Mouse (Mus musculus): ENCODE results near the gene Prkag2.

Gene Prkag2

DNA sequence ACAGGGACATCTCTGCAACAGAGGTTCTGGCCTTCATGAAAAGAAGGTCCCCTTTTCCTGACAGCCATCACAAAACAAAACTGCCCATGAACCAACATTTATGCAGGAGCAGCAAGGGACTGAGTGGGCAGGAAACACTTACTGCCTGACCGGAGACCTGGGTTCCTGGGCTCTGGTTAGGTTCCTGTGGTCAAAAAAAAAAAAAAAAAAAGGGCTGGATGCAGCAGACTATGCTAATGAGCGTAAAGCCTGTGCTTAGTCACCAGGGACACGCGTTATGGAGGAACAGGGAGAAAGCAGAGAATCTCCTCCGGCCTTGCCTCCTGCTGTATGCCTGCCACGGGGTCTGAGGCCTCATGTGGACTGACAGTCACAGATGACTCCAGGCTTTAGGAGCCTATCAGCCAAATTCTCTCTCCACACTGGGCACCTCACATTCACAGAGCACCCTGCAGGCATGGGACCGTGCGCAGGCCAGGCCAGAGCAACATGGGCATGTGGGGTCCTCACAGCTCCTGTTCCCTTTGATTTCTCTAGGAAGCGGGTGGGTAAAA, 126.7 kb downstream of the Prkag2 start:
- ChIA-PET CTCF (interaction anchor here in 1 of 4 experiments (0.7 kb wide), 1 partner anchor 578 kb away, joined by 4 read pairs; no protein-coding TSS in a partner anchor), POLR2A (interaction anchor here in 2 of 4 experiments (1.1 to 1.2 kb wide), 3 partner anchors 37 to 131 kb away, joined by 3 to 4 read pairs (median 3); partner anchors contain the start of gene Rheb (in 1 of the 2))

DNA sequence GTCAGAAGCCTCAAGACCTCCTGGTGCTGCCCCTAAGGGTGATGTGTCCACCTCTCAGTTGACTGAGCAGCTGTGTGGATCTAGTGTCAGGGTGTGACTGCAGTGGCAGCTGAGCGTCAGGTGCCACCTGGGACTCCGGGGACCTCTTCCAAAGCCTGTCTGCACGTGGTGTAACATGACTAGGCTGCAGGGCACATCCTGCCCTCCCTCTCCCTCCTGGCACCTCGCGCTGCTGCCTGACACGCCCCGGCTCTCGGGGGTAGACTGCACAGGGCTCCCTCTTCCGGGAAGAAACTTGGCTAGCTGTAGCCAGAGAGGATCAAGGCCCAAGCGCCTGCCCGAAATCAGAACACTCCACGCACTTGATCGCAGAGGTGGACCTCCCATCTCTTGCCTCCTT, 127.2 kb downstream of the Prkag2 start:
- POLR2A ChIA-PET, result interaction anchor here in 2 of 4 experiments (1.1 to 1.2 kb wide), 3 partner anchors 37 to 131 kb away, joined by 3 to 4 read pairs (median 3); partner anchors contain the start of gene Rheb (in 1 of the 2)
- CTCF ChIA-PET, result interaction anchor here in 1 of 4 experiments (0.7 kb wide), 1 partner anchor 579 kb away, joined by 4 read pairs; no protein-coding TSS in a partner anchor

DNA sequence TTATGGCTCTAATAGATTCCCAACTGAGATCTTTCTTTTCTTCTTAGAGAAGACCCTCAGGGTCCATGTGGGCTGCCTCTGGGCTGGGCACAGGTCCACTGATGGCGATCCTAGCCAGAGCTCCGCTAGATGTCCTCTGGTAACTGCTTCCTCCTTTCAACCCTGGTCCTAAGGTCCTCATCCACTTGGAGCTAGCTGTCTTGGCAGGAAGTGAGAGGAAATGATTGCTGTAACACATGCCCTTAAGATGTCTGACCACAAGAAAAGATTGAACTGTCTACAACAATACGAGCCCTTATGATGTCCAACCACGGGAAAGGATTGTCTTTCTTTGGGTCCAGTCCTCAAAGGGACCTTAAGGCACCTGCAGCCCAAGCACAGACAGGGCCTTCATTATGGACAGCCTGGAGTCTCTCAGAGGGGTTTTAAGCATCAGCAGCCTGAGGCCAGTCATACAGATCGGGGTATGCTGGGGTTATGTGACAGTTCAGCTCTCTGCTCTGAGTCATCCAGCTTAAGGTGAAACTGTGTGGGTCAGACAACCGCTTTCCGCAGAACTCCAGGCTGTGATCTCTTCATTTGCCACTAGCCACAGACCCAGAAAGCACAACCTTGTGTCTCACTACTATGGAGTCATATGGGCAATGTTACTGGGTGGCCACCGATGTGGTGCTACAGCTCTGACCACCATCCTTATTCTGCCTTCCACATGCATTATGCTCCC, 129.7 kb downstream of the Prkag2 start:
- ChIA-PET CTCF (interaction anchor here in 2 of 4 experiments (0.5 to 3.1 kb wide), 3 partner anchors 36 to 50 kb away, joined by 3 to 10 read pairs (median 5); no protein-coding TSS in a partner anchor), POLR2A (no interaction called here)

DNA sequence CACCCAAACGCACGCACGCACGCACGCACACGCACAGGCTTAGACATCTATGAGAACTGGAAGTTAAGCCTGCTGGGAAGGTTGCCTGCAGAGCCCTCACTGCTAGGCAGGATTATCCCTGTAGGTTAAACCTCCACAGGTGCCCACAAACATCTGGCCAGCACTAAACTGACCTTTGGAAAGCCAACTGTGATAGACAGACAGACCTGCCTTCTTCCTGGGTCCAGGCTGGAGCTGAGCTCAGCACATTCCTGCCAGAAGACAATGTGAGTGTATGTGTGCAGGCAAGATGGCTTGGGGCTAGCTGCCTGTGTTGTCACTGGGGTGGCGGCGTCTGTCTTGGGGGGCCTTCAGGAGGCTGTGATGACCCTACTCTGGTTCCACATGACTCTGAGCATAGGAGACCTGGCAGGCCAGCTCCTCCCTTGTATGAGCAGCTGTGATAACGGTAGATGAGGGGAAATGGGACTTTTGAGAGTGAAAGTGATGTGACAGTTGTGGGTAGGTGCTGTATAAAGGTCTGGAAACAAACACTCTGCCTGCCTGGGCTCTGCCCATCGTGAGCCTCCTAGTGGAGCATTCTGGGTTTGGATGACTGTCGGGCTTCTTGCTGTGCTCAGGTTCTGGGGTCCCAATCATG, 131.1 kb downstream of the Prkag2 start:
- ChIA-PET CTCF (interaction anchor here in 3 of 4 experiments (0.5 to 3.1 kb wide), 4 partner anchors 37 to 234 kb away, joined by 3 to 10 read pairs (median 4); no protein-coding TSS in a partner anchor), POLR2A (interaction anchor here in 3 of 4 experiments (0.5 to 0.9 kb wide), 4 partner anchors 18 to 310 kb away, joined by 3 to 6 read pairs (median 4); no protein-coding TSS in a partner anchor)

DNA sequence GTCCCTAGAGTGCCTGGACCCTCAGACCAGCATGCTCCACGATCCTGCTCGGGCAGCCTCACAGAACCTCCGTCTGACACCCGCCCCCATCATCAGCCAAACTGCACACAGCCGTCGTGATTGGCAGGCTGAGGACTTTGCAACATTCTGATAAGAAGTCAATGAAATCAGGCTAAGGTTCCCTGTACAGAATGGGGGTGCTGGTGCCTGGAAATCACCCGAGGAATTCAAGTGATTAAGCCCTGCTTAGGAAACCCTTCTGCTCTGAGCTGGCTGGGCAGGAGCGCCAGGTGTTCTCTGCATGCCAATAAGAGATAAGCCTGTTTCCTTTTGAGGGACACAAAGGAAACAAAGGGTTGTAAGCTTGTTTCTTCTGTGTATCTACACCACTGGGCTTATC, 131.7 kb downstream of the Prkag2 start:
- CTCF ChIA-PET, result interaction anchor here in 3 of 4 experiments (0.5 to 3.1 kb wide), 3 partner anchors 39 to 235 kb away, joined by 3 to 10 read pairs (median 3); no protein-coding TSS in a partner anchor

DNA sequence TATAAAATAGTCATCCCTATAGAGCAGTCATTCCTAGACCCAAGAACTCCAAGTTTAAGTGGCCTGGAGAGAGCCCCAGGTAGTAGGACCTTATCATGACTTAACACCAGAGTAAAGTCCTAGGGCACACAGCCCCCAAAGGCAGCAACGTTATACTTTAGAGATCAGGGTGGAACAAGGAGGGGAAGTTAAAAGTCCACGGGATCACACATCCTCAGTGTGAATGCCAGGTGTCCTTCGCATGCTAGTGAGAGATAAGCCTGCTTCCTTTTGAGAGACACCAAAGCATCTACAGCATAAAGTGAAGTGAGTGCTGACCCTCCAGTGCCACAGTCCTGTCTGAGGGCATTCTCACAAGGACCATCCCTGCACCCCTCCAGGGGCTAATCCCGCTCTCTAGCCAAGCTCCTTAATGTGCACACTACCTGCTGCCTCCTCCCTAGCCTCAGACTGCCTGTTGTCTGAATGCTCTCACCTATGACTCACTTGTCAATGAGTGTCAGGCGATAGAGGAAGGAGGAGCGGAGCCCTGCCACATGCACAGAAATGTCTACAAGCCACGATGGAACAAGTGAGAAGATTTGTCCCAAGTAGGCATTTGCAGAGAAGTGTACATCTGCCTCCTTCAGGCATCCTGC, 132.4 kb downstream of the Prkag2 start:
- POLR2A ChIA-PET, result interaction anchor here in 1 of 4 experiments (0.6 to 1.5 kb wide), 4 partner anchors 17 to 38 kb away, joined by 3 to 6 read pairs (median 4); no protein-coding TSS in a partner anchor
- CTCF ChIA-PET, result interaction anchor here in 3 of 4 experiments (0.6 to 3.1 kb wide), 4 partner anchors 34 to 43 kb away, joined by 3 to 10 read pairs (median 4); no protein-coding TSS in a partner anchor

More for the DNA sequence above, 131.7 kb downstream of the Prkag2 start:
- POLR2A ChIA-PET, result interaction anchor here in 2 of 4 experiments (0.6 to 1.5 kb wide), 5 partner anchors 27 to 309 kb away, joined by 3 to 6 read pairs (median 4); no protein-coding TSS in a partner anchor

DNA sequence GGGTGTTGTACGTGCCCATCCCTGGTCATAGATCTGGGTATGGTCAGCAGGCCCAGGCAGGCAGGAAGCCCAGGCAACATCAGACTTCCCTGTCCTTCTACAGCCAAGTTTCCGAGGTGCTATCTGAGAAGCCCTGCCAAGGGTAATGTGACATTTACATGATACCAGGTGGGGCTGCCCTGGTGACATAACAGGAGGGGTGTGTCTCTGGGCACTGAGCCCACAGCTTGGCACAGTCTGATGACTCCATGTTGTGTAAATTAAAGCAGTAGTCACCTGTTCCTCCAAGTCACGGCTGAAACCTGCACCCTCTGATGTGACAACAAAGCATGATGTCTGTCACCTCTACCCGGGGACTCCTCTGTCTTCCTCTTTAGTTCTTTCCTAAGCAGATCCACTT, 136.7 kb downstream of the Prkag2 start:
- ChIA-PET POLR2A (interaction anchor here in 1 of 4 experiments (1.2 kb wide), 1 partner anchor 13 kb away, joined by 5 read pairs; no protein-coding TSS in a partner anchor), CTCF (interaction anchor here in 1 of 4 experiments (1.2 kb wide), 1 partner anchor 43 kb away, joined by 3 read pairs; no protein-coding TSS in a partner anchor)

DNA sequence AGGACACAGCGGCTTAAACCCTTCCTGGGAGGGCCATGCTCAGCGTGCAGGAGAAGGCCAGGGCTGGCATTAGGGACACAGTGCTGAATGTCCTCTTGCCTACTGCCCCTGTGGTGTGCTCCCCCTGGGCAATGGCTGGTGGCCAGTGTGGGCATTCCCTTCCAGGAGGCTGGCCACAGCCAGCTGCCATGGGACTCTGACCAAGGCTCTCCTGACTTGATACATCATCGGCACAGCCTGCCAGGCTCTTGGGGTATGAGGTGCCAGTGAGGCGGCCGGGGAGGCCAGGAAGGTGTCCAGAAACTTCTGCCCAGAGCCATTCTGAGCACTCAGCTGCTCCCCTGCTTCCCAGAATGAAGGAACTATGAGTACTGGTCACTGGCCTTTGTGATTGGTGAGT, 139.7 kb downstream of the Prkag2 start:
- POLR2A ChIA-PET, result interaction anchor here in 1 of 4 experiments (0.6 kb wide), 1 partner anchor 52 kb away, joined by 3 read pairs; no protein-coding TSS in a partner anchor

DNA sequence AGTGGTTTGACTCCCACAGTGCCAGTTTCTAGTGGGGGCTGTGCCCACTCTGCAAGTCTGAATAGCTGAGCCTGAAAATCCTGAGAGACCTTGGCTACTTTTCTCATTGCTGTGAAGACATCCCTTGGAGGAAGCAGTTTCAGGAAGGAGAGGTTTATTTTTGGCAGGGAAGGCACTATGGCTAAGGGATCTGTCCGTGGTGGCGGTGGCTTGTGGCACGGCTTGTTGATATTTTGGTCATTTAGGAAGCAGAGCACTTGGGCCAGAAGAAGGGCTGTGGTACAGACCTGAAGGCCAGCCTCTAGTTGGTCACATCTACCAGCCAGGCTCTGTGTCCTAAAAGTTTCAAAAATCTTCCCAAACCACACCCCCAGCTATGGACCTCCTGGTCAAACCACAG, 140.7 kb downstream of the Prkag2 start:
- CTCF ChIA-PET, result no interaction called here
- POLR2A ChIA-PET, result no interaction called here

More for the DNA sequence above, 139.7 kb downstream of the Prkag2 start:
- CTCF ChIA-PET, result no interaction called here

DNA sequence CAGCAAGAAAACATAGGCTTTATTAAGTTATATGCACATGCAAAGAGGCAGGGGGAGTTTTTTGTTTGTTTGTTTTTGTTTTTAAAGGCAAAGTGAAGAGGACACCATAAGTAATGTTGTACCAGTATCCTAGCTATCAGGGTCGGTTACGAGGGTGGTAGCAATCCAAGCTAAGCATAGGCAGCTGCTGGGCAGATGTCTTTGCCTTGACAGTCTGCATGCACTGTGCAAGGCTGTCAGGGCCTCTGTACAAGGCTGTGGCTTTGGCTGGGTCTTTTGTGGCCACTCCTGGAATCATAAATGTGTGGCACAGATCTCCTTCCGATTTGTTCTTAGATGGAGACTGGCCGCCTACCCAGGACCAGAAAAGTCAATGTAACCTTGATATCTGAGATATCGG, 141.8 kb downstream of the Prkag2 start:
- CTCF ChIA-PET, result no interaction called here
- POLR2A ChIA-PET, result interaction anchor here in 2 of 4 experiments (0.5 to 1.2 kb wide), 3 partner anchors 21 to 285 kb away, joined by 3 read pairs; no protein-coding TSS in a partner anchor

DNA sequence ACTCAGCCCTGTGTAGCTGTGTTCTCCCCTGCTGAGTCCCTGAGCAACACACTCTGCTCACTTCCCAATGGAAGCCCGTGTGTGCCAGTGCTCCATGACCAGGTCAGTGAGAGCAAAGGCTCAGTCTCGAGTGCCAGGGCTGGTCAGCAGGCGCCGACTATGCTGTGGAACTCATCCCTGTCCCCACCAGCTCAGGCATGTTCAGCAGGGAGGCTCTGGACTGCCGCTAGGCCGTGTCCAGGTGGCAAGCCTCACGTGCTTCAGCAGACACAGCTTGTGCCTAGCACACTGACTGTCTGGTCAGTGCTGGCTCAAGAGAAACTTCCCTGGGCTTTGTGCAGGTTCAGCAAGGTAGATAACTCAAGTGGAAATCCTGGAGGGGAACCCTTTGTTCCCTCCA, 143.6 kb downstream of the Prkag2 start:
- ChIA-PET POLR2A (no interaction called here), CTCF (interaction anchor here in 1 of 4 experiments (0.6 kb wide), 1 partner anchor 48 kb away, joined by 3 read pairs; no protein-coding TSS in a partner anchor)

DNA sequence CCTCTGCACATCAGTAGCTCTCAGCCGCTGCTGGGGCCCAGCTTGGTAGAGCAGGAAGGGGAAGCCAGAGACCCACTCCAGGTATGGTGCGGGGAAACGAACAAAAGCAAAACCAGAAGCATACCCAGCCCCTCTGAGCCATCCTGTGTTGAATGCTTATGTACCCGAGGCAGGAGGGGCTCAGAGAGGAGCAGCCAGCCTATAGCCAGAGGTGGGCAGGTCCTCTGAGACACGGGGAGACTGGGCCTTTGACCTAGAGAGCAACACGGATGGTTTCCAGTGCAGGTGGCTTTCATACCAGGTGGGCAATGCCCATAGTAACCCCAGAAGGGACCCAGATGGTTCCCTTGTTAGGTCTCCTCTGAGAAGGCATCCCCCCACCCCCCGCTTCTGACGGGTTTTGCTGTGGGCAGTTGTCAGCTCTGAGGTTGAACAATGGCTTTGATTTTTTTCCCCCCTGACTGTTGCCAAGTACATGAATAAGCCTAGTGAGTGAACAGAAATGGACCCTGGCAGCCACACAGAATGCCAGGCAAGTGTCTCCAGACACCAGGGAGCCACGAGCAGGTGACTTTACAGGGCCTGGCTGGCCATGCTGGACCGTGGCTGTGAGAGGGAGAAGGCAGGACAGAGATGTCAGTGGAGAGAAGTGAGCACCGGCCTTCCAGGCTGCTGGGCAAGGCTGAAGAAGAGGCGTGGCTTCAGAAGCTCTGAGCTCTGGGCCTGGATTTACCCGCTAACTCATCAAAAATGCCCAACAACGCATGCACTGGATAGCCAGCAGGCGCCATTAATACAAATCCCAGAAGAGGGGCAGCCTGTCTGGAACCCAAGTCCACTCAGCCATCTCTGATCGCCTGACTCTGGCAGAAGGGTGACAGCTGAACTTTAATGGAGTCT, 147.3 kb downstream of the Prkag2 start:
- POLR2A ChIA-PET, result interaction anchor here in 1 of 4 experiments (1.3 to 1.4 kb wide), 2 partner anchors 46 to 64 kb away, joined by 3 to 4 read pairs; no protein-coding TSS in a partner anchor
- CTCF ChIA-PET, result no interaction called here

DNA sequence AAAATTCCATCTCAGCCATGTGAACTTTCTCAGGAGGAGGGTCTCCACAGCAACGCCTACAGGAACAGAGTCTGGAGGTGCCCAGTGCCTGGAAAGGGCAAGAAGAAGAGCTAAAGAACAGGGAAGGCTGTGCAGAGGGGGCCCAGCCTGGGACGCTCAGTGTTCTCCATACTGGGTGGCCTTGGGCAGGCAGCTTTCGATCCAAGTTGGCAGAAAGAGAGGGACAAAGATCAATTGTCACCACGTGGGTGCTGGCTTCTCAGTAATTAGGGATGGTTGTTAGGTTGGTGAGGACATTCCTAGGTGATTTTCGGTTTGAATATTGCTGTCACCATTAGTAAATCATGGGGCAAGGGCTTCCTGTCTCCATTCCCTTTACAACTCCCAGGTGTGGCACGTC, 148.2 kb downstream of the Prkag2 start:
- ChIA-PET POLR2A (interaction anchor here in 1 of 4 experiments (1.3 to 1.4 kb wide), 2 partner anchors 45 to 63 kb away, joined by 3 to 4 read pairs; no protein-coding TSS in a partner anchor), CTCF (interaction anchor here in 1 of 4 experiments (0.6 kb wide), 1 partner anchor 210 kb away, joined by 3 read pairs; no protein-coding TSS in a partner anchor)

DNA sequence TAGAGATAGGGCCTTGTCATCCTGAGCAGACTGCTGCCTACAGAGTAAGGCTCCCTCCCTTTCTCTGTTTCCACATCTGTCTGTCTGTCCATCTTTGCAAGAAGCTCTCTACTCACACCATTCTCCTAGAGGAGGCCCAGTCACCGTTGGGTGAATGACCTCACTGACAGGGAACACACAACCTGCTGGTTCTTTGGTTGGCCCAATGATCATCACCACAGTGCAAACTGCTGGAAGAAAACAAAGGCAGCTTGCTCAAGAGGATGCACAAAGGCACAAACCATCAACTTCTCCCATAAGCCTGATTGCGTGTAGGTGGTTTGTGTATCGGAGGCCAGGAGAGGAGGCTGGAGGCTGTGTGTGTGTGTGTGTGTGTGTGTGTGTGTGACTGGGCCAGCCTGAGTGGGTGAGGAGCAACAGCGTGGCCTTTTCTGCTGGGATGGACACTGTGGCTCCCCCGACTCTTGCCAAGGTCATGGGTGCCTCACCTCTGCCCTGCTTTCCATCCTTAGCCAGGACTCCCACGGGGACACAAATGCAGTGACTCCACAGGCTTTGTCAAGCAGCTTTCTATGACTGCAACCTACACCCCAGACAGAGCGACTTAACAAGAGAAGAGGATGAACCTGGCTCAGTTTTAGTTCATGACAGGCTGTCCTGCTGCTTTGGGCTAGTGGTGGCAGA, 149.4 kb downstream of the Prkag2 start:
- ChIA-PET CTCF (no interaction called here), POLR2A (interaction anchor here in 1 of 4 experiments (0.7 to 1.4 kb wide), 2 partner anchors 9 to 17 kb away, joined by 3 to 4 read pairs; no protein-coding TSS in a partner anchor)

DNA sequence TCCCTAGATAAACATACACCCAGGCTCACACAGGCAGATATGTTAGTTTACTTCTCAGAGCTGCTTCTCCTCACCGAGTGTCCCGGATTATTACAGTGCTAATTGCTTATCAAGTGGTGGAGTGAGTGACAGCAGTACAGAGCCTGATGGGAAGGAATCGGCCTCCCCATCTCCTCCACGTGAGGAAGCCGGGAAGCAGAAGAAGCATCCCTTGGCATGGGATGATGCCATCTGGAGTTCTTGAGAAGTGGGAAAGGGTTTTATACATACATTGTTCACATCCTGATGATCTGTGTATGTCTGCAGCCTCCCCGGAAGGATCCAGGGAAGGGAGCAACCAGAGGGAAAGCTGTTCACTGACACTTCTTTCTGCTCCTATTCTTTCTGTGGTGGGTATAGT, 150.4 kb downstream of the Prkag2 start:
- ChIA-PET CTCF (no interaction called here), POLR2A (no interaction called here)

DNA sequence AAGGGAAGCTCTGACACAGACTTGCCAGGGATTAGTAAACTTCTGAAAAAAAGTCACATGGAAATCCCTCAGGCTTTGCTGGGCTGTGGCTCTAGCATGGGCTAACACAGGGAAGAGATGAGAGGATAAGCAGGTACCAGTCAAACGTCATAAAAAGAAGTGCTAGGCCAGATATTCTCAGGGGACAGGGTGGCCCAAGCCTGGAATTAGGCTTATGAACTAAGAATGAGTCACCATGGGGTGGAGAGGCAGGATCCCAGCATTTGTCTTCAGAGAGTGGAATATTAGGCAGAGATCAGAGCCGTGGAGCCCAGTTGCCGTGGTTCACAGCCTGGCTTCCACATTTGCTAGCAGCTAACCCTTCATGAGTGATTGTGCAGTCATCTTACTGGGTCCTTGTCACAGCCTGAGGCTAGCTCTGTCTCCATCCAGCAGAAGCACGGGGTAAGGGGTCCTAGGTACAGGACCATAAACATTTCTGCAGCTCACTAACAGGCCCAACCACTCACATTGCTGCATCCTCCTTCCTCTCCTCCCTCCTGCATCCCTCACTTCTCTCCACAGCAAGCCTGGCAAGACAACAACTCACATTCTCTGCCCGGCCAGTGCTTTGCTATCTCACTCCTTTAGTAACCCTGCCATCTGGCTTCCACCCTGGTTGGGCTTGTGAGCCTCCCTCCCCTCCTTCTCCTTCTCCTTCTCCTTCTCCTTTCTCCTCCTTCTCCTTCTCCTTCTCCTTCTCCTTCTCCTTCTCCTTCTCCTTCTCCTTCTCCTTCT, 162.2 kb downstream of the Prkag2 start:
- CTCF ChIA-PET, result no interaction called here
- POLR2A ChIA-PET, result no interaction called here
